Mouse (Mus musculus): ENCODE data around the gene Rspry1.

DNA sequence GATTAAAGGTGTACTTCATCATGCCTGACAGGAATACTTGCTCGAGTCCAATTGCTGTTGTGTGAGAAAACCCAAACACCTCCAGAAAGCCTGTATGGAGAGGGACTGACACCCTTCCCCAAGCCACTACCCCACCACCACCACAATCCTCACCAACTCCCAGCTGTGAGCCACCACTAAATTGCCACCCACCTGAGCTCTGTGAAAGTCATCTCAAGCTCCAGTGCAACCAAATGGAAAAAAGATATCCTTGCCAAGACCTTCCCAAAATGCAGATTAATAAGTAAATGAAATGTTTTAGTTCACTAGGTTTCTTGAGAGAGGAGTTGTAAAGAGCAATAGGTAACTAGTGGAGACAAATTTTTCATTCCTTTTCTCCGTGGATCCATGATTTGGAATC is 63.0 kb downstream of the Rspry1 start:
- TF ChIP-seq CTCF (conservative IDR thresholded peaks at IDR 0.05; ENCODE audit: insufficient read depth, insufficient read length, low read depth, low read length): no peak
- no peak for TF ChIP-seq POLR2A (IDR thresholded peaks at IDR 0.05; ENCODE audit: low read depth, low read length)
